Mouse (Mus musculus): ENCODE data around the gene Akr1a1.

DNA sequence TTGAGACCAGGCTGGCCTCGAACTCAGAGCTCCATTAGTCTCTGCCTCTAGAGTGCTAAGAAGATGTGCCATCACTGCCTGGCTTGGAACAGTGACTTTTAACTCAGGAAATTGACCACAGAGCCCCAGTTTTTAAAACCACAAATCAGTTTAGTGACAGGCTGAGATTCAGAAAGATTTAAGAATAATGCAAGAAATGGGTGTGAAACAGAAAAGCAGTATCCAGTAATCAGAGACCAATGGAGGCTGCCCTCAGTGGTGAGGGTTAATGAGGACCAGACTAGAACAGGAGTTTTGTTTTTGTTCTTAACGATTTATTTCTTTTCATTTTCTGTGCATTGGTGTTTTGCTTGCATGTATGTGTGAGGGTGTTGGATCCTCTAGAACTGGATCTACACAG lies 33.2 kb upstream of the Akr1a1 start:
- TF ChIP-seq POLR2A (IDR thresholded peaks at IDR 0.05; ENCODE audit: borderline replicate concordance, insufficient read depth, low read length) (no peak), CTCF (IDR thresholded peaks at IDR 0.05; ENCODE audit: borderline replicate concordance, insufficient read depth, low read depth, low read length) (no peak)

Data from cerebellum, adult 2 months (tissue).